Mouse (Mus musculus) kidney, postnatal 0 days (tissue): ENCODE measurements around the gene Erp29. TPM values are rescaled to one million over a fixed set of nuclear protein-coding genes. Genes with fewer than 3 reads are reported as not detected.

Experiments
- ATAC-seq: fragments of 200-750 bp; cut with Nextera tagmentation; replicated peaks from 2 replicates; pipeline ENCODE4 v1.8.0; 2017; ENCODE audit warnings: low read depth, moderate number of reproducible peaks, moderate TSS enrichment, moderate library complexity; ENCODE audit not compliant: low FRiP score
- DNase-seq: peaks from one replicate; pipeline ENCODE4 v3.0.0-alpha.2; 2016; ENCODE audit warnings: low spot score
- H3K27ac ChIP-seq: fragments of 300-500 bp; sonication (generic); 2 replicates; pipeline ENCODE4 v1.5.1; 2014; ENCODE audit warnings: mild to moderate bottlenecking
- H3K27me3 ChIP-seq: fragments of 300-500 bp; sonication (generic); 2 replicates; pipeline ENCODE4 v1.6.1; 2014; ENCODE audit warnings: low read length, mixed read lengths; ENCODE audit not compliant: insufficient read depth
- H3K36me3 ChIP-seq: fragments of 300-500 bp; sonication (generic); 2 replicates; pipeline ENCODE4 v1.6.1; 2014; ENCODE audit warnings: low read length, mixed read lengths; ENCODE audit not compliant: insufficient read depth
- H3K4me1 ChIP-seq: fragments of 300-500 bp; sonication (generic); replicated peaks from 2 replicates; pipeline ENCODE4 v1.6.1; 2014; ENCODE audit warnings: antibody characterized with exemption, low read length, mixed read lengths; ENCODE audit not compliant: insufficient read depth
- H3K4me2 ChIP-seq: fragments of 300-500 bp; sonication (generic); 2 replicates; pipeline ENCODE4 v1.6.1; 2014; ENCODE audit warnings: mild to moderate bottlenecking, low read length, moderate library complexity, mixed read lengths
- H3K4me3 ChIP-seq: fragments of 300-500 bp; sonication (generic); replicated peaks from 2 replicates; pipeline ENCODE4 v1.5.1; 2014; ENCODE audit warnings: low read depth, low read length
- H3K9ac ChIP-seq: fragments of 300-500 bp; sonication (generic); 2 replicates; pipeline ENCODE4 v1.6.1; 2014; ENCODE audit warnings: low read depth, low read length
- H3K9me3 ChIP-seq: fragments of 300-500 bp; sonication (generic); replicated peaks from 2 replicates; pipeline ENCODE4 v1.6.1; 2016; ENCODE audit warnings: low read length, inconsistent platforms, mixed read lengths
- CTCF ChIP-seq: IDR thresholded peaks from 2 replicates; pipeline ENCODE4 v1.5.1; 2016; ENCODE audit warnings: antibody characterized with exemption, low read depth, mild to moderate bottlenecking, moderate library complexity
- WGBS: fragments of 180-500 bp; shearing (Covaris S2); extraction: QIAGEN DNeasy Blood & Tissue Kit; methylation state at CpG from one replicate; pipeline ENCODE4 v1.1.7; 2014; 5-methylcytosine and 5-hydroxymethylcytosine counted together
- polyA plus RNA-seq: library from polyadenylated mRNA; unstranded; fragments of >200 nt; fragmentation: Nextera tagmentation; extraction: Ambion mirVana; gene quantifications from 2 replicates; pipeline ENCODE4 v1.2.1, GENCODE M21; 2015

Erp29 gene
- polyA plus RNA-seq, 1 experiment from 2014 or later = 190 TPM

GRCm38 (mm10) chr5:121438131-121438530, 14.2 kb downstream of the Erp29 start:
- no peak for TF ChIP-seq CTCF
- DNase-seq (no peak), ATAC-seq (no peak)
- WGBS = 78% methylated on average over 5 of the region's 5 CpGs
- Histone ChIP-seq H3K4me1 (no peaks in the 10 kb centered on the region), H3K4me3 (no peak overlapping the region), H3K9ac (no peak overlapping the region), H3K27me3 (no peaks in the 10 kb centered on the region), H3K27ac (no peak overlapping the region), H3K9me3 (no peaks in the 10 kb centered on the region), H3K4me2 (no peak overlapping the region), H3K36me3 (peaks cover 78% of the 10 kb centered on the region)

GRCm38 (mm10) chr5:121428954-121429353, 23.4 kb downstream of the Erp29 start:
- Histone ChIP-seq H3K36me3 (peaks cover 97% of the 10 kb centered on the region), H3K9me3 (no peaks in the 10 kb centered on the region), H3K4me2 (no peak overlapping the region), H3K27me3 (no peaks in the 10 kb centered on the region), H3K4me1 (no peaks in the 10 kb centered on the region), H3K9ac (no peak overlapping the region), H3K27ac (no peak overlapping the region), H3K4me3 (no peak overlapping the region)
- no peak for TF ChIP-seq CTCF
- 95% methylated on average over 3 of the region's 3 CpGs for WGBS
- DNase-seq = no peak
- ATAC-seq = no peak

GRCm38 (mm10) chr5:121423297-121423696, 29.0 kb downstream of the Erp29 start:
- ATAC-seq (peak; percentile 80), DNase-seq (peak; percentile 6)
- no peaks in the 10 kb centered on the region for H3K27me3 ChIP-seq
- no peaks in the 10 kb centered on the region for H3K9me3 ChIP-seq
- no peak overlapping the region for H3K4me3 ChIP-seq
- H3K4me1 ChIP-seq = no peaks in the 10 kb centered on the region
- 80% methylated on average over 10 of the region's 10 CpGs for WGBS
- no peak overlapping the region for H3K4me2 ChIP-seq
- no peak for TF ChIP-seq CTCF
- H3K36me3 ChIP-seq = peaks cover 89% of the 10 kb centered on the region
- no peak overlapping the region for H3K27ac ChIP-seq
- no peak overlapping the region for H3K9ac ChIP-seq

GRCm38 (mm10) chr5:121422787-121423186, 29.5 kb downstream of the Erp29 start:
- H3K4me1 ChIP-seq = no peaks in the 10 kb centered on the region
- H3K4me3 ChIP-seq = no peak overlapping the region
- H3K36me3 ChIP-seq = peaks cover 88% of the 10 kb centered on the region
- no peak for TF ChIP-seq CTCF
- ATAC-seq (no peak), DNase-seq (no peak)
- WGBS = 90% methylated on average over 6 of the region's 6 CpGs
- no peak overlapping the region for H3K27ac ChIP-seq
- no peak overlapping the region for H3K9ac ChIP-seq
- H3K9me3 ChIP-seq = no peaks in the 10 kb centered on the region
- no peaks in the 10 kb centered on the region for H3K27me3 ChIP-seq
- no peak overlapping the region for H3K4me2 ChIP-seq

GRCm38 (mm10) chr5:121420721-121421120, 31.6 kb downstream of the Erp29 start:
- WGBS = 87% methylated on average over 9 of the region's 9 CpGs
- ATAC-seq = no peak
- Histone ChIP-seq H3K4me2 (no peak overlapping the region), H3K27me3 (no peaks in the 10 kb centered on the region), H3K36me3 (peaks cover 80% of the 10 kb centered on the region), H3K9me3 (no peaks in the 10 kb centered on the region), H3K4me3 (no peak overlapping the region), H3K4me1 (no peaks in the 10 kb centered on the region), H3K27ac (no peak overlapping the region), H3K9ac (no peak overlapping the region)
- DNase-seq = no peak
- no peak for TF ChIP-seq CTCF

- Histone ChIP-seq H3K36me3 (peaks cover 37% of the 10 kb centered on the region), H3K4me3 (no peak overlapping the region), H3K4me2 (no peak overlapping the region), H3K4me1 (no peaks in the 10 kb centered on the region), H3K9ac (no peak overlapping the region), H3K9me3 (no peaks in the 10 kb centered on the region), H3K27me3 (no peaks in the 10 kb centered on the region), H3K27ac (no peak overlapping the region; the same call in 1 of the 2 replicates)
- ATAC-seq (no peak), DNase-seq (no peak)
- no peak for TF ChIP-seq CTCF
- 78% methylated on average over 4 of the region's 4 CpGs for WGBS
Measured at GRCm38 (mm10) chr5:121410975-121411374, 41.3 kb downstream of the Erp29 start.

GRCm38 (mm10) chr5:121407856-121408255, 44.5 kb downstream of the Erp29 start:
- 89% methylated on average over 8 of the region's 8 CpGs for WGBS
- no peak overlapping the region for H3K4me2 ChIP-seq

More at GRCm38 (mm10) chr5:121407856-121408255, 44.5 kb downstream of the Erp29 start:
- no peaks in the 10 kb centered on the region for H3K4me1 ChIP-seq
- no peak overlapping the region for H3K9ac ChIP-seq
- H3K36me3 ChIP-seq = peaks cover 19% of the 10 kb centered on the region
- ATAC-seq = no peak
- H3K9me3 ChIP-seq = no peaks in the 10 kb centered on the region
- TF ChIP-seq CTCF = no peak
- H3K27ac ChIP-seq = no peak overlapping the region
- H3K27me3 ChIP-seq = no peaks in the 10 kb centered on the region
- H3K4me3 ChIP-seq = no peak overlapping the region
- DNase-seq = no peak
